8 mouse cellular contexts compared by ENCODE assay signal in genomic region chr16:31428675-31429470, GRCm38 (mm10). TPM values are rescaled to one million over a fixed set of nuclear protein-coding genes. Genes with fewer than 3 reads are reported as not detected.
DNase-seq lines count a peak whose midpoint lies in the region; ATAC-seq lines count a peak whose summit lies in the region.

No protein-coding gene starts in this region.

- H3K4me1 ChIP-seq in erythroblast, embryonic 14.5 days (ENCODE audit: control insufficient read depth), result peaks cover 54% of the 10 kb centered on the region
- H3K4me1 ChIP-seq in limb, embryonic 13.5 days, result 0 out of 2 replicates have a peak, but pooled peaks cover 8% of the 10 kb centered on the region
- peaks cover 28% of the 10 kb centered on the region for H3K4me1 ChIP-seq in midbrain, embryonic 13.5 days (replicated peaks)

- no peaks in the 10 kb centered on the region; the same call in 1 of the 2 replicates for H3K36me3 ChIP-seq in erythroblast, embryonic 14.5 days (ENCODE audit: control insufficient read depth)
- no peaks in the 10 kb centered on the region for H3K36me3 ChIP-seq in limb, embryonic 13.5 days
- no peaks in the 10 kb centered on the region for H3K36me3 ChIP-seq in midbrain, embryonic 13.5 days

- H3K9ac ChIP-seq in limb, embryonic 13.5 days, result peak overlapping the region; percentile 70
- H3K9ac ChIP-seq in midbrain, embryonic 13.5 days (replicated peaks), result peak overlapping the region; percentile 90

- H3K27ac ChIP-seq in limb, embryonic 13.5 days, result peak overlapping the region; percentile 82
- H3K27ac ChIP-seq in midbrain, embryonic 13.5 days, result peak overlapping the region; percentile 96

- H3K9me3 ChIP-seq in erythroblast, embryonic 14.5 days (ENCODE audit: control insufficient read depth, low read length), result no peaks in the 10 kb centered on the region
- H3K9me3 ChIP-seq in limb, embryonic 13.5 days, result no peaks in the 10 kb centered on the region
- H3K9me3 ChIP-seq in midbrain, embryonic 13.5 days, result no peaks in the 10 kb centered on the region

- H3K4me3 ChIP-seq in erythroblast, embryonic 14.5 days (replicated peaks), result peak overlapping the region; percentile 69
- peak overlapping the region; percentile 56 for H3K4me3 ChIP-seq in limb, embryonic 13.5 days
- peak overlapping the region; percentile 78 for H3K4me3 ChIP-seq in midbrain, embryonic 13.5 days (replicated peaks)

- peaks cover 35% of the 10 kb centered on the region for H3K27me3 ChIP-seq in erythroblast, embryonic 14.5 days (ENCODE audit: control insufficient read depth)
- peaks cover 22% of the 10 kb centered on the region for H3K27me3 ChIP-seq in limb, embryonic 13.5 days
- H3K27me3 ChIP-seq in midbrain, embryonic 13.5 days, result peaks cover 20% of the 10 kb centered on the region

- peak; percentile 85 to 90 for DNase-seq in cerebellum, postnatal 25 days
- peak; percentile 43 for DNase-seq in kidney, adult 9 months
- DNase-seq in spleen, postnatal 36 days (ENCODE audit: low spot score in 2 of 2), result peak; percentile 42 to 43

- WGBS in limb, embryonic 13.5 days, result under 1% methylated on average over 65 of the region's 65 CpGs
- WGBS in midbrain, embryonic 13.5 days, result under 1% methylated on average over 65 of the region's 65 CpGs

- ATAC-seq in erythroblast, adult 5-6 weeks (replicated peaks; ENCODE audit: low FRiP score, poor library complexity, severe bottlenecking), result no peak
- peak; percentile 29 for ATAC-seq in granulocyte monocyte progenitor cell, adult 5-6 weeks (replicated peaks; ENCODE audit: poor library complexity, severe bottlenecking)
- no peak; the same call in 1 of the 2 replicates for ATAC-seq in limb, embryonic 13.5 days (ENCODE audit: low FRiP score, low read depth)
- ATAC-seq in midbrain, embryonic 13.5 days, result peak; percentile 66

- H3K4me2 ChIP-seq in limb, embryonic 13.5 days (replicated peaks), result peak overlapping the region; percentile 87
- peak overlapping the region; percentile 76 for H3K4me2 ChIP-seq in midbrain, embryonic 13.5 days (replicated peaks)

RNA-seq across cellular contexts. Expression of gene Bdh1, which starts 6.8 kb away (rescaled TPM):
- 0.19 and 0.70 TPM in 2 replicates for polyA plus RNA-seq in erythroblast, embryonic 14.5 days (2012)
- 1.7 TPM in 1 of 2 replicates, not detected in the other for total RNA-seq in erythroblast, adult 5-6 weeks (2015; ENCODE audit: low replicate concordance)
- 1.5 and 3.4 TPM in 2 replicates for total RNA-seq in erythroblast, adult 5-6 weeks (2017; ENCODE audit: low replicate concordance)
- 0.34 and 0.56 TPM in 2 replicates for total RNA-seq in granulocyte monocyte progenitor cell, adult 5-6 weeks (2014; fragmentation: Nextera tagmentation)
- total RNA-seq in granulocyte monocyte progenitor cell, adult 5-6 weeks (2017), result 0.78 and 2.9 TPM in 2 replicates
- polyA plus RNA-seq in limb, embryonic 13.5 days (2015; fragmentation: Nextera tagmentation; extraction: Ambion mirVana), result 22.3 and 25.0 TPM in 2 replicates
- 67.7 and 68.7 TPM in 2 replicates for polyA plus RNA-seq in midbrain, embryonic 13.5 days (2015; fragmentation: Nextera tagmentation; extraction: Ambion mirVana)

Comparison
In these comparisons a context has a peak if more than half of its experiments do, and no peak if none do; other contexts are left out.
1. ATAC-seq: peak in granulocyte monocyte progenitor cell, adult 5-6 weeks (single experiment) and midbrain, embryonic 13.5 days (single experiment); none in erythroblast, adult 5-6 weeks (single experiment) and limb, embryonic 13.5 days (single experiment).
2. RNA of gene Bdh1, which starts 6.8 kb away (polyA plus RNA-seq): 67.7 to 68.7 TPM in midbrain, embryonic 13.5 days and 22.3 to 25.0 TPM in limb, embryonic 13.5 days; 0.19 to 0.70 TPM in erythroblast, embryonic 14.5 days; every median in the first group is over 10 times any median in the second.
3. Peak in every context shown above with its lines, with median percentiles within 50 percentile points of each other: H3K4me3 ChIP-seq and DNase-seq.